Mouse (Mus musculus) stomach, embryonic 14.5 days (tissue): ENCODE data around the gene Bcam. TPM values are rescaled to one million over a fixed set of nuclear protein-coding genes. Genes with fewer than 3 reads are reported as not detected.

Source experiments
- ATAC-seq: fragments of 200-750 bp; cut with Nextera tagmentation; 2 replicates; pipeline ENCODE4 v1.8.0; 2017; ENCODE audit warnings: low read depth, moderate TSS enrichment; ENCODE audit not compliant: insufficient number of reproducible peaks, insufficient read depth, low FRiP score
- H3K27ac ChIP-seq: fragments of 300-500 bp; sonication (generic); 2 replicates; pipeline ENCODE4 v1.5.1; 2014; ENCODE audit warnings: mild to moderate bottlenecking, low read length, moderate library complexity, mixed read lengths
- H3K27me3 ChIP-seq: fragments of 300-500 bp; sonication (generic); 2 replicates; pipeline ENCODE4 v1.6.1; 2014; ENCODE audit warnings: low read length, control low read depth, mixed read lengths; ENCODE audit not compliant: control insufficient read depth, insufficient read depth
- H3K36me3 ChIP-seq: fragments of 300-500 bp; sonication (generic); 2 replicates; pipeline ENCODE4 v1.6.1; 2014; ENCODE audit warnings: mild to moderate bottlenecking, control low read depth, low read length, moderate library complexity, mixed read lengths; ENCODE audit not compliant: control insufficient read depth, insufficient read depth
- H3K4me1 ChIP-seq: fragments of 300-500 bp; sonication (generic); 2 replicates; pipeline ENCODE4 v1.6.1; 2014; ENCODE audit warnings: low read length, control low read depth, mixed read lengths; ENCODE audit not compliant: control insufficient read depth, insufficient read depth
- H3K4me2 ChIP-seq: fragments of 300-500 bp; sonication (generic); replicated peaks from 2 replicates; pipeline ENCODE4 v1.6.1; 2014; ENCODE audit warnings: low read depth, low read length, control low read depth
- H3K4me3 ChIP-seq: fragments of 300-500 bp; sonication (generic); 2 replicates; pipeline ENCODE4 v1.5.1; 2014; ENCODE audit warnings: low read depth, low read length, control low read depth
- H3K9ac ChIP-seq: fragments of 300-500 bp; sonication (generic); replicated peaks from 2 replicates; pipeline ENCODE4 v1.6.1; 2014; ENCODE audit warnings: low read depth, mild to moderate bottlenecking, control low read depth, low read length, moderate library complexity, mixed read lengths
- H3K9me3 ChIP-seq: fragments of 300-500 bp; sonication (generic); 2 replicates; pipeline ENCODE4 v1.6.1; 2016; ENCODE audit warnings: low read depth, low read length, control low read depth; ENCODE audit not compliant: control insufficient read depth
- WGBS: fragments of 180-500 bp; shearing (Covaris S2); extraction: QIAGEN DNeasy Blood & Tissue Kit; methylation state at CpG from one replicate; pipeline ENCODE4 v1.1.7; 2014; 5-methylcytosine and 5-hydroxymethylcytosine counted together
- polyA plus RNA-seq: library from polyadenylated mRNA; unstranded; fragments of >200 nt; fragmentation: Nextera tagmentation; extraction: Ambion mirVana; gene quantifications from 2 replicates; pipeline ENCODE4 v1.2.1, GENCODE M21; 2014

Gene Bcam
- polyA plus RNA-seq, 1 experiment from 2014 or later, result 156 TPM

DNA sequence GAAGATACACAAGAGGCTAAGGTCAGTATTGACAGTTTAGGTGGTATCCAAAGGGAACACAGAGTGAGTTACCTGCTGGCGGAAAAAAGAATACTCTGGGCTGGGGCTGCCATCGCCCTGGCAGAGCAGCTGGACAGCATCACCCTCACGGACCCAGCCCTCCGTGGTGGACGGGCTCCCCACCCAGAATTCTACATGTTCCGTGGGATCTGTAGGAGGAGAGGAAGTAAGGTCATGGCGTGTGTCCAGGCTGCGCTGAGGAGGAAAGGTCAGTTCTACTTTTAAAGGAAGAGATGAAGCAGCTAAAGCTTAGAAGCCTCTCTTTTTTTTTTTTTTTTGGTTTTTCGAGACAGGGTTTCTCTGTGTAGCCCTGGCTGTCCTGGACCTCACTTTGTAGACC lies 6.2 kb downstream of the Bcam start:
- H3K4me3 ChIP-seq, result no peak overlapping the region
- peaks cover 18% of the 10 kb centered on the region for H3K4me1 ChIP-seq
- peaks cover 23% of the 10 kb centered on the region for H3K36me3 ChIP-seq
- H3K27me3 ChIP-seq, result no peaks in the 10 kb centered on the region
- no peaks in the 10 kb centered on the region for H3K9me3 ChIP-seq
- no peak overlapping the region for H3K9ac ChIP-seq
- H3K4me2 ChIP-seq, result no peak overlapping the region
- 87% methylated on average over 8 of the region's 9 CpGs for WGBS
- no peak for ATAC-seq
- H3K27ac ChIP-seq, result no peak overlapping the region

DNA sequence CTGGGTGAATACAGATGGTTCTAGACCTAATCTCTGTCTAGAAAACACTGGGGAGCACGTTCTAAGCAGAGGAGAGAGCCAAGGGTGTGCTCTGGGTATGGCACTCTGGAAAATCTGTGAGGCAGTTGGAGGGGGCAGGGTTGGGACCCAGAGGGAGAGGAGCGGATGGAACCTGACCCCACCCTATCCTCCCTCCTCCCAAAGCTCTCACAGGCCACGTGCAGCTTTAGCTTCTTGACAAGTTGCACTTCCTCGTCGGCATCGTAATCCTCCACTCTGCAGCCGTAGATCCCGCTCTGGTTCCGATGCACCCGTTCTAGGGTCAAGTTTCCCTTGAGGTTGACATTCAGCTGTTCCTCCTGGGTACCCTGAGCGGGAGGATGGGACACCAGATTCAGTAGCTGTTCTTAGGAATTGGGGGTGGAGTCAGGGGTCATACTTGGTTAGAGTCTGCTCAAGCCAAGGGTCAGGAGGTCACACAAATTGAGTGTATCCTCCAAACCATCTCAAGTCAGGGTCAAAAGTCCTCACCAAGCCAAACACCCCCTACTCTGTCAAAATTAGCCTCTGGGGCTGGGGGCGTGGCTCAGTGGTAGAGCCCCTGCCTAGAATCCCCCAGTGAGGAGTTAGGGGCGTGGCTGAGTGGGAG lies 6.9 kb downstream of the Bcam start:
- 86% methylated on average over 13 of the region's 13 CpGs for WGBS
- Histone ChIP-seq H3K27me3 (no peaks in the 10 kb centered on the region), H3K4me3 (no peak overlapping the region), H3K27ac (no peak overlapping the region), H3K4me1 (peaks cover 13% of the 10 kb centered on the region), H3K4me2 (no peak overlapping the region), H3K9me3 (no peaks in the 10 kb centered on the region), H3K36me3 (peaks cover 23% of the 10 kb centered on the region), H3K9ac (no peak overlapping the region)
- no peak for ATAC-seq

GRCm38 (mm10) chr7:19762283-19762682 lies 8.5 kb downstream of the Bcam start:
- H3K4me2 ChIP-seq, result no peak overlapping the region
- no peak overlapping the region for H3K9ac ChIP-seq
- 50% methylated on average over 11 of the region's 11 CpGs for WGBS
- H3K4me1 ChIP-seq, result peaks cover 5% of the 10 kb centered on the region; the same call in 1 of the 2 replicates
- H3K36me3 ChIP-seq, result peaks cover 27% of the 10 kb centered on the region
- ATAC-seq, result no peak
- no peaks in the 10 kb centered on the region for H3K27me3 ChIP-seq
- H3K9me3 ChIP-seq, result no peaks in the 10 kb centered on the region
- no peak overlapping the region for H3K27ac ChIP-seq
- H3K4me3 ChIP-seq, result no peak overlapping the region

- Histone ChIP-seq H3K27me3 (no peaks in the 10 kb centered on the region), H3K9ac (no peak overlapping the region), H3K4me3 (no peak overlapping the region), H3K27ac (no peak overlapping the region), H3K9me3 (no peaks in the 10 kb centered on the region), H3K4me1 (peaks cover 10% of the 10 kb centered on the region; the same call in 1 of the 2 replicates), H3K4me2 (no peak overlapping the region), H3K36me3 (peaks cover 17% of the 10 kb centered on the region)
- no peak for ATAC-seq
- WGBS, result 91% methylated on average over 13 of the region's 13 CpGs
Observed at GRCm38 (mm10) chr7:19760021-19760420, 10.8 kb downstream of the Bcam start.

DNA sequence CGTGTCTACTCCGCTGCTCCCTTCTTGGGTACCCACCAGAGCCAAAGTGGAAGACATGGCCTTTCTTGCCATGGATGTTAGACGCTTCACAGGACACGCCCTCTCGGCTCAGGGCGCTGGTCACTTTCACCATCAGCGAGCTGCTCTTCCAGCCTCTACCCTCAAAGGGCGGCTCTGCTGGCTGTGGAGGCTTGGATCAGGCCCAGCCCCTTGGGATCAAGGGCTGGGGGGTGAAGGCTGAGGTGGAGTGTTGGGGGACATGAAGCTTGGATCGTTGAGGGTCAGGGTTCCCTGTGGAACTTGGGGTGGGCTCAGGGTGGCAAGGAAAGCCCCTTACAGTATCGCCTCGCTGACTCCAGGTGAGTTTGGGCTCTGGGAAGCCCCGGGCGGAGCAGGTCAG lies 12.2 kb downstream of the Bcam start:
- no peak for ATAC-seq
- no peaks in the 10 kb centered on the region for H3K27me3 ChIP-seq
- H3K9me3 ChIP-seq, result no peaks in the 10 kb centered on the region
- no peak overlapping the region for H3K9ac ChIP-seq
- H3K4me1 ChIP-seq, result peaks cover 12% of the 10 kb centered on the region; the same call in 1 of the 2 replicates
- H3K27ac ChIP-seq, result no peak overlapping the region
- WGBS, result 91% methylated on average over 13 of the region's 13 CpGs
- no peak overlapping the region for H3K4me2 ChIP-seq
- peaks cover 8% of the 10 kb centered on the region for H3K36me3 ChIP-seq
- no peak overlapping the region for H3K4me3 ChIP-seq

DNA sequence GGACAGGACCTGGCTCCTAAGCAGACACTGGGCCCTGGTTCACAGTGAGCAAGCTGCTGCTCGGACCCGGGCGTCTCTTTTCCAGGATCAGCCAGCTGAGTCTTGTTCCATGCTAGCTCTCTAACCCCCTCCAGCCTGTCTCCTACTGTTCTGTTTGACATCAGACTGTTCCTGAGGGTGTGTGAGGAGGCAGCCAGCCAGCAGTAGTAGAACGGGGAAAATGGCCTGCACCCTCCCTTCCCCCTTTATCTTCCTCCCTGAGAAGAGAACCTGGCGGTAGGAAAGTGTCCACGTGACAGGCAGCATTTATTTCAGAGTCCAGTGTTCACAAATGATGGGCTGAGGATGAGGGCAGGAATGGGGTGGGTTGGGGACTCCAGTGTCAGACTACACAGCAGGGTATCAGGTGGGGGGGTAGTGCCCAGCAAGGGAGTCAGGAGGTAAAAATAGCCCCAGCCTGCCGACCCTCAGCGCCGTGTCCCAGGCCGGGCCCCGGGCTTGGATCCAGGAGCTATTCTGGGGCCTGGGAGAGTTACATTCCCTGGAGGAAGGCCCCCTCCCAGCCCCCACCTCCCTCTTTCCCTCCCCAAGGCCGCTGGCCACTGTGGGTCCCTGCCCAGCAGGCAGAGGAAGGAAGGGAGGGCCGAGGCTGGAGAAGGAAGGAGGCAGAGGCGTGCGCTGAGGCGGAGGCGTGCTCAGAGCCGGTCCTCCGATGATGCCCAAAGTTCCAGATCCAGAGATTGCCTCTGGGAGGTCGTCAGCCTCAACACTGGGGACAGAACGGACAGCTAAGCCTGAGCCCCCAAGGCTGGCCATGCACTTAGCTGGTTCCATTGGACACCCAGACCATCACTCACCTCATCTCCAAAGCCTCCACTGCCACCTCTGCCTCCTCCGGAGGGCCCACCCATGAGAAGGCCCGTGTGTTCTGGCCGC lies 14.7 kb downstream of the Bcam start:
- 61% methylated on average over 23 of the region's 24 CpGs for WGBS

GRCm38 (mm10) chr7:19755008-19755407 lies 15.8 kb downstream of the Bcam start:
- H3K4me1 ChIP-seq, result peaks cover 15% of the 10 kb centered on the region; the same call in 1 of the 2 replicates
- no peak overlapping the region for H3K4me2 ChIP-seq
- H3K27ac ChIP-seq, result peak overlapping the region; percentile 81
- no peaks in the 10 kb centered on the region for H3K9me3 ChIP-seq
- H3K27me3 ChIP-seq, result no peaks in the 10 kb centered on the region
- WGBS, result 91% methylated on average over 2 of the region's 2 CpGs
- ATAC-seq, result no peak
- H3K9ac ChIP-seq, result no peak overlapping the region
- no peak overlapping the region for H3K4me3 ChIP-seq
- H3K36me3 ChIP-seq, result peaks cover 4% of the 10 kb centered on the region; the same call in 1 of the 2 replicates

More for the DNA sequence above, 14.7 kb downstream of the Bcam start:
- 0 out of 2 replicates have a peak overlapping the region, but pooled peaks have one; percentile 3 for H3K9ac ChIP-seq
- no peak overlapping the region for H3K4me3 ChIP-seq
- no peaks in the 10 kb centered on the region for H3K27me3 ChIP-seq
- no peak overlapping the region for H3K4me2 ChIP-seq
- peaks cover 7% of the 10 kb centered on the region for H3K36me3 ChIP-seq
- H3K27ac ChIP-seq, result peak overlapping the region; percentile 81
- H3K9me3 ChIP-seq, result no peaks in the 10 kb centered on the region
- peaks cover 8% of the 10 kb centered on the region; the same call in 1 of the 2 replicates for H3K4me1 ChIP-seq
- peak; percentile 72 for ATAC-seq

DNA sequence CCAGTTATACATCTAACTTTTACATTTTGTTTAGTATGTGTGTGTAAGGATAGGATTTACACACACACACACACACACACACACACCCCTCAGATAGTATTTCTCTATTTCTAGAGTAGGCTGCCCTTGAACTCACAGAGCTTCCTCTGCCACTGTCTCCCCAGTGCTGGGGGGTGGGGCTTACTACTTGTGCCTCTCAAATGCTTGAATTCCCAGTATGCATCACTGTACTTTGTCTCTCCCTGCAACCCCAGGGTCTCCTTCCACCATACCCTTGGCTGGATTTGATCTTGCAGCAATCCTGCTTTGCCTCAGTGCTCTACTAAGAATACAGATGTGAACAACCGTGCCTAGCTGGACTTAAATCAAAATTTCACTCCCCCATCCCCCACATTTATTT lies 16.8 kb downstream of the Bcam start:
- Histone ChIP-seq H3K4me1 (peaks cover 15% of the 10 kb centered on the region; the same call in 1 of the 2 replicates), H3K4me2 (no peak overlapping the region), H3K4me3 (no peak overlapping the region), H3K9ac (no peak overlapping the region), H3K27me3 (no peaks in the 10 kb centered on the region), H3K27ac (no peak overlapping the region), H3K9me3 (no peaks in the 10 kb centered on the region), H3K36me3 (0 out of 2 replicates have a peak, but pooled peaks cover 4% of the 10 kb centered on the region)
- WGBS, result 75% methylated on average over 1 of the region's 1 CpGs
- no peak for ATAC-seq
